Mouse (Mus musculus) brain, adult 2 months (tissue): Measurements from ENCODE around the gene A530084C06Rik.

Experiments used
- DNase-seq: peaks from one replicate; pipeline ENCODE4 v3.0.0; 2011; ENCODE audit warnings: low read depth, low spot score

The A530084C06Rik gene

GRCm38 (mm10) chr13:31558521-31559418 is at the start of gene A530084C06Rik:
A530084C06Rik (minus strand) TSS chr13:31559333.
- no peak for DNase-seq

- no peak for DNase-seq
Observed at GRCm38 (mm10) chr13:31603964-31604363, 44.8 kb upstream of the A530084C06Rik start.

DNA sequence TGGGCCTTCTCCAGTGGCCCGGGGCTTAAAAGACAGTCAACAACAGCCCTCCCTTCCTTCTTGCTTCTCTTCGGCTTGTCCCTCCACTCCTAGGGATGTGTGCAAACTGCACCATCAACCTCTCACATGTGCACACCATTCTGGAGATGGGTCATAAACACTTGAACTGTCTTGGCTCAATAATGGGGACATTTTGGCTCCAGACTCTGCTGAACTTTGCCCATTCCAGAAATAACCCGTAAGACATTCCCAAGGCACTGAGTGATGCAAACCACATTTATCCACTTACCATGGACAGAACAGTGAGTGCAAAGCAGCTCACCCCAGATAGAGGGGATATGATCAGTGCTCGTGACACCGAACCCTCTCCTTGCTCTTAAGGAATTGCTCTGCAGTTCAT is 40.4 kb upstream of the A530084C06Rik start:
- no peak for DNase-seq

DNA sequence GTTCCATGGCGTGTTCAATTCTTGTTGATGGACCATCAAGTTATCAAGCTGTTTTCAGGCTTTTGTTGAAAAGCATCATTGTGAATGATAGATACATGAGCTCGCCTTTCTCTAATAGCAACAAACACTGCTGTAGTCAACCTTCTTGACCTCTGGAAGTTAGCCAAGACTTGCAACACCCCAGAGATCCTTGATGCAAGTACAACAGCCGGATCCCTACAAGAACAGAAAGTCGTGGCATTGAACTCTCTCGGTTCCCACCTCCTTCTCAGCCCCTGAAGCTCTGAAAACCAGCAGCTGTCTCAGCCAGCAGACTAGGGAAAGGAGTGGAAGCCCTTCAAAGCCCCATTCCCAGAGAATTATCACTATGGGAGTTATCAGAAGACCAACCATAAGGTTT is 28.2 kb upstream of the A530084C06Rik start:
- DNase-seq = no peak

DNA sequence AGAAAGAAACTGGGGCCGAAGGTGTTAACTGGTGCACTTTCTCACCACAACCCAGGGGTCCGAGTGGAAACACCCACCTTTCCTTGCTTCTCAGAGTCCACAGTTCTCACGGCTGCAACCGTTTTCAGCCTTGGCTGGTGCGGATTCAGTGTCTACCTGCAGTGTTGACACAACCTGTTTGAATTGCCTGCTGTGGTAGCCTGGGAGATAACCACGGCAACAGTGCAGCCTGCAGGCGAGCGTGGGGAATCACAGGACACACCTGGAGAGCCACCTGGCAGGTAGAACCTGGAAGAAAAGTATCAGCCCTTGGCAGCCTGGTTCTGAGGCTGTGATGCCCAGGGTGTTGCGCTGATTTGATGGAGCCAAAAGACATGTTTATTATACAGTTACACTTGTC is 20.7 kb upstream of the A530084C06Rik start:
- no peak for DNase-seq

- DNase-seq = no peak
Observed at GRCm38 (mm10) chr13:31578389-31578788, 19.3 kb upstream of the A530084C06Rik start.

GRCm38 (mm10) chr13:31577576-31577975 is 18.4 kb upstream of the A530084C06Rik start:
- no peak for DNase-seq

DNA sequence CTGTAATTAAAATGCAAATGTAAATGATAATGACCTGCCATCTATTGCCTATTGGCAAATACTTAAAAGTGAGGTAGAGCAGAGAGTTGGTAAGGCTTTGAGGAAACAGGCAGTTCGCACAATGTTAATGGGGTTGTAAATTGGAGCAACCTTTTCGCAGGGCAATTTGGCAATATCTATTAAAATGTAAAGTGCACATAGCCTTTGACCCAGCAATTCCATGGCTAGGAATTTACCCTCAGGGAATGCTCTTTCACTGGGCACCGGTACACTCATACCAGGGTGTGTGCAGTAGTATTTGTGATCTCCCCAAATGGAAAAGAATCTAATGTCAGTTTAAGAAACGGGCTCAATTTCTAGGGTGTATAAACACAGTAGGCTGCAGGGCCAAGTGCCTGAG is 17.6 kb upstream of the A530084C06Rik start:
- no peak for DNase-seq

DNA sequence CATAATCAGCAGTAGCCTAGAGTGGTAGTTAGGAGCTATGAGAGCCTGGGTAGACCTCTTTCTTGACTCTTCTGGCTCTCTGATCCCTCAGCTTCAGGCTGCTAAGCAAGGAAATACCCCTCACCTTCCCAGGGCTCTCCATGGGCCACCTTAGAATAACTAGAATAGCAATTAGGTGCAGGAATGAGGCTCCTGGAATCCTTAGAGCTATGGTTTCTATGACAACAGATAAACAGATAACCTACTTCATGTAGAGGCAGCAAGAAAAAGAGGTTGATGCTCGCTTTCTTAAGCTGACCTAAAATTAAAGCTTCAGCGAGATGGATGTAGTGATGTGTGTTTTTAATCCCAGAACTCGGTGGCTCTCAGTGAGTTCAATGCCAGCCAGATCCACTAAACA is 15.5 kb upstream of the A530084C06Rik start:
- no peak for DNase-seq

- no peak for DNase-seq
Observed at GRCm38 (mm10) chr13:31572806-31573508, 13.8 kb upstream of the A530084C06Rik start.

DNA sequence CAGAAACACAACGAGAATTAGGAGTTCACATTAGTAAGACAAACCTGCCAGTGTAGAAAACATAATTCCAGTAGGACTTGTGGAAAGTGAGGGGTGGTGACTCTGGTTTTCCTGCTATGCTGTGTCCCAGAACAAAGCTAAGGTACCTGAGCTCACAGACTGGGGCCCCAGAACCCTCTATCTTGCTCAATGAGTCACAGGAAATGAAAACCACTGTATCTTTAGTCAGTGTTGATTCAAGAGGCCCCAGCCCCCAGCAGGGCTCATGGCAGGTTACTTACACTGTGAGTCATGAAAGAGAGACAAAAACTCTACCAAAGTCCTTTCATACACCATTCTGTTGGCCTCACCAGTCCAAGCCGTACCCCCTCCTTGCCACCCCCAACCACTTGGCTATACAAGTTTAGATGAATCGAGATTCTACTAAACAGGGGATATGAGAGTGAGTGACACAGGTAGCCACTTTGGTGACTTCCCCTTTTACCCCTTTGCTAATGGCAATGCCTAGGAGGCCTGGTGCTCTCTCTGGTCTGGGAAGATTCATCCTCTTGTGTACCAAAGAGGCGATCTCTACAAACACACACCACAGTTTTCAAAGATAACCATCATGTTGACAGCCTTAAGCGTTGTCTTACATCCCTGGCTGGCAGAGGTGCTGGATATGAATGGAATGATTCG is 8.6 kb upstream of the A530084C06Rik start:
- DNase-seq = no peak

- DNase-seq = no peak
Observed at GRCm38 (mm10) chr13:31567099-31567498, 8.0 kb upstream of the A530084C06Rik start.

GRCm38 (mm10) chr13:31564394-31564793 is 5.3 kb upstream of the A530084C06Rik start:
- no peak for DNase-seq

DNA sequence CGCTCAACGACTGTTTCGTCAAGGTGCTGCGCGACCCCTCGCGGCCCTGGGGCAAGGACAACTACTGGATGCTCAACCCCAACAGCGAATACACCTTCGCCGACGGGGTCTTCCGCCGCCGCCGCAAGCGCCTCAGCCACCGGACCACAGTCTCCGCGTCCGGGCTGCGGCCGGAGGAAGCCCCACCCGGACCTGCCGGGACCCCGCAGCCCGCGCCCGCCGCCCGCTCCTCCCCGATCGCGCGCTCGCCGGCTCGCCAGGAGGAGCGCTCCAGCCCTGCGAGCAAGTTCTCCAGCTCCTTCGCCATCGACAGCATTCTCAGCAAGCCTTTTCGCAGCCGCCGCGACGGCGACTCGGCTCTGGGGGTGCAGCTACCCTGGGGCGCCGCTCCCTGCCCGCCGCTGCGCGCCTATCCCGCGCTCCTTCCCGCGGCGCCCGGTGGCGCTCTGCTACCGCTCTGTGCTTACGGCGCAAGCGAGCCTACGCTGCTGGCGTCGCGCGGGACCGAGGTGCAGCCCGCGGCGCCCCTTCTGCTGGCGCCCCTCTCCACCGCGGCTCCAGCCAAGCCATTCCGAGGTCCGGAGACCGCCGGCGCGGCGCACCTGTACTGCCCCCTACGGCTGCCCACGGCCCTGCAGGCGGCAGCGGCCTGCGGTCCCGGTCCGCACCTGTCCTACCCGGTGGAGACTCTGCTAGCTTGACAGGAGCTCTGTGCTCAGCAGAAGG is 449 bp upstream of the A530084C06Rik start:
- peak; percentile 25 for DNase-seq

DNA sequence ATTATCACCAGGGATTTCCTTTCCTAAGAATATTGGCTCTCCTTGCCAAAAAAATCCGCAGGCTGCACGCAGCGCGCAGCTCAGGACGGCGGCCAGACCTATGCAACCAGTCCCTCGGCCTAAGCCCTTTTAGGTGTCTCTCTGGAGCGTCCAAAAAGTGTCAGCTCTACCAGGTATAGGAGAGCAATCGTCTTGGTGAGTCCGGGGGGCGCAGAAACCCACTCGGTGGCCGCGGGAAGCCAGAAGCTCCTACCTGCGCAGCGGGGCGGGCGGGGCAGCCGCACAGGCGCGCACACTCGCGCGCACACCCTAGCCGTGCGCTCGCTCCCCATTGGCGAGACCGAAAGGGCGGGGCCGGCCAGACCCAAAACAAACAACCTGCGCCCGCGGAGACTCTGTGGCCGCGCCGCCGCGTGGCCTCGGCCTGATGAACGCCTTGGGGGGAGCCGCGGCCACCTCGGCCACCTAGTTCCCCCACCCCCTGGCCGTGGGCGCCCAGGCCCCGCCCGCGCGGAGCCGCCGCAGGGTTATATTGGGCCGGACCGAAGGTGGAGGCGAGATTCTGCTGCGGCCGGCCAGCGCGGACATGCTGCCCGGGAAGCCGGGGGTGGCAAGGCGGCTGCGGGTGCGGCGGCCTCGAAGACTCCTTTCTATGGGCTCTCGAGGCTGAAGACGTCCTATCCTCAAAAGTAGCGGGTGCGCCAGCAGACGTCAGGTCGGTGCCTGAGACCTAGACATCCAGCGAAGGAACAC is 1.2 kb downstream of the A530084C06Rik start:
- peak; percentile 43 for DNase-seq

DNA sequence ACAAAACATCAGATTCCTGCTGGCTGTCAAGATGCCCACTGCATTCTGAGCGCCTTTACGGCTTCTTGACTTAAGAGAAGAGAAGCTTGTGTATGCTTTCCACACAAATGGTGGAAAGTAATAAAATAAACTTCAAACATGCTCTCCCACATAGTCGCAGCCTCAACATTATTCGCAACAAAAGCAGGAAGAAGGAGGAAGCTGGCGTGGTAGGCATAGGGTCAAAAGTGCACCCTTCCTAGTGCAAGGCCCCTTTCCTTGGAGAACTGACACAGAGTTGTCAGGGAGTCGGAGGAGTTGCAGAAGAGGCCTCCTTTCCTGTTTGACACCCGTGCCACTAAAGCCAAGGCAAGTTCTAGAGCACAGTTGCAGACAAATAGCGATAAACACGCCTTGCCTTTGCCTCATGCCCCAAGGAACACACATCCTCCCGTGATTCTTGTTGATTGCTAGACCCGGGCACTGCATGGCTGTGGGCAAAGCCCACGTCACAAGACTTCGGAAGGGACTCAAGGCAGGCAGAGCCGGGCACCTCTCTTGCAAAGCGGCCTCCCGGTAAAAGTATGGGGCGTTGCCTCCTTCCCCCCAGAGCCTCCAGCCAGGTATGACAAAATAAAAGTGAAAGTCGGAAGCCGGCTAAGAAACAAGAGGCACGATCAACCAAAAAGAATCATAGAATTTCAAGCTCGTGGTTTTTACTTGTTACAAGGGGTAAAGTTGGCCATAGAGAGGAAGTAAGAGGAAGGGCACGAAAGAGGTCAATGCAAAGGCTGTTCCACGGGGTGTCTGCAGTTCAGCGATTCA is 2.0 kb downstream of the A530084C06Rik start:
- no peak for DNase-seq

- no peak for DNase-seq
Observed at GRCm38 (mm10) chr13:31555834-31556233, 3.3 kb downstream of the A530084C06Rik start, which contains the start of gene Foxq1. Foxq1 (plus strand) TSS chr13:31556134.

DNA sequence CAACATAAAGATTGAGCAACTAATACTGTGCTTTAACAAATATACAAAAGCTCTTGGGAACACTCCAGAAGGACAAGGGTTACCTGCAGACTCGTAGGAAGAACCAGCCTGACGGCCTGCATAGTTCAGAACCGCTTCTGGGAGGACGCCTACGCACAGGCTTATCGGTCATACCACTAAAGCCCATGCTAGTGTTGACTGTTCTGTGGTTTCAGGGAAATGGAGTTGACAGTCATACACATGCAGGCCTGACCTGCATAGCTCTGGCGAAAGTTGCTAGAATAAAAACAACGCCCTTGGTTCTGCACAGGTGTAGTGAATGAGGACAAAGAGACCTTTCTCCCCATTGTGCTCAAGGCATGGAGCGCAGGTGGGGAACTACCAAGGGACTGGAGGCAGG is 11.5 kb downstream of the A530084C06Rik start:
- DNase-seq = no peak

DNA sequence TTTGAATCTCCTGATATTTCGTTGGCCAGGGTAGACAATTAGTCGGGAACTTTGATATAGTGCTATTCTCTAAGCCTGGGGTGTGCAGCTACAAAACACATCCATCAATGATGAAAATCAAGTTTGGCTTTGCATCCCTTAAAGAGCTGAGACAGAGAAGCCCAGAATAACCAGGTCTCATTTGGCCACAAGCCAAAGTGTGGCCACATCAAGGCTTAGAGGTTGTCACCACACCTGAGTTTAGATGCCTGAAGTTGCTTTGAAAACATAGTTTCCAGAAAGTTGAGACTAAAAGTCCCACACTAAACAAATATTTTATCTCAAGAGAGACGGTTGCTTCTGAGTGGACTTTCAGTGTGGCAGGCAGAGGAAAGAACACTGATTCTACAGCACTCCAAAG is 11.9 kb downstream of the A530084C06Rik start:
- no peak for DNase-seq

- no peak for DNase-seq
Observed at GRCm38 (mm10) chr13:31546784-31547183, 12.3 kb downstream of the A530084C06Rik start.
